Mouse (Mus musculus) kidney, adult 9 months (tissue): ENCODE measurements around the gene Unc13a.
"Not testable (repeated sequence)": the region's sequence is repeated elsewhere in the genome, so short reads cannot be mapped to it uniquely, and the experiment has no call there.

Experiments
- DNase-seq: peaks from one replicate; pipeline ENCODE4 v3.0.0; 2022

The Unc13a gene

DNA sequence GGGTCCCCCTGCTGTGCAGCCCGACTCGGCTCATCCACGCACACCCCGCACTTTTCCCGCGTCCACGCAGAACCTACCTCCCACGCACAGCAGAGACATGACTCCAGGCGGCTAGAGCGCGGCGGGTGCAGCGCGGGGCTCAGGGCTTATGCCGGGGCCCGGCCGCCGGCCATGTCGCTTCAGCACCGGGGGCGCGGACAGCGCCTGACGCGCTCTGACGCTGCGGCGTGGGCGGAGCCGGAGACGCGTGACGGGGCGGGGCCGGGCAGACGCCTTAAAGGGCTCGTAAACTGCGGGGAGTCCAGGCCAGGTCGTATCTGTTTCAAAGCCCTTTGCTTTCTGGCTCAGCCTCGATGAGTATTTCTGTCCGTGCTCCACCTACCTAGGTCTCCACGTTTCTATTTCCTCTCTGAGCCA is at the start of gene Unc13a:
Gene Unc13a, minus strand, starts transcription at position 209 of the 417 bp plus-strand sequence.
- DNase-seq, result peak; percentile 87

DNA sequence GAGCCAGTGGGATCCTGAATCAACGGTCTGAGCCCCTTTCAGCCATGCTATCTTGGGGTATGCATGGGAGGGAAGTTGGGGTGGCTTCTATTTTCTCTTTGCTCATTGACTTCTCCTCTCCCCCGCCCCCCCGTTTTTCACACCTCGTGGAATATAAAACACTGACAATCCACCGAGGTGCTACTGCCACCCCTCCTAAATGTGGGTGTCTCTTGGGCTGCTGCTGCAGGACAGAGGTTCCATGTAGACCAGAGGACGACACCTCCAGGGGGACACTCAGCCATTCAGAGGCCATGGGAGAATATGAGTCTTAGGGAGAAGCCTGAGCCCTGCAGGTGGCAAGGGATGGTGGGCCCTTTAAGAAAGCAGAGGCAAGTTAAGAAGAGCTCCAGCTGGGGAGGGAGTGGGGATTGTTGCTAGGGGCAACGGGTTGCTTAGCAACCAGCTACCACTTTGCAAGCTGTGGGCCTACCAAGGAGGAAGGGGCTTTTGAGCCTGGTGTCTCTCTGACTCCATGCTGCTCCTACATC is 48.4 kb upstream of the Unc13a start:
- DNase-seq, result no peak

DNA sequence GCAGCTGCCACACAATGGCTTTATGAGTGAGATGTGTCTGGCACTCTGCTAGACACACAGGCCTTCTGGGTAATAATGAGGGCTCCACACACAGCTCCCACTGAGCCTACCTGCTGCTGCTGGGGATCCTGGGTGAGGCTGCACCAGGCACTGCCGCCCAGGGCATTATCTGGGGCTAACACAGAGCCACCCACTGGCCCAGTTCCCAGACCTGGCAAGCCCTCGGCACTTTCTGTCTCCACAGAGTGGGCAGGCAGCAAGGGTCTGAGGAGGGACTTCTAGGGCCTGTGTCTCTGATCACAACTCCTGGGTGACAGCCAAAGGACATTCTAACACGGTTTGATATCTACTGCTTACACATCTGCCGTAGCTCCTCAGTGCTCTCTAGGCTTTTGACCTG is 47.7 kb upstream of the Unc13a start:
- DNase-seq, result no peak

DNA sequence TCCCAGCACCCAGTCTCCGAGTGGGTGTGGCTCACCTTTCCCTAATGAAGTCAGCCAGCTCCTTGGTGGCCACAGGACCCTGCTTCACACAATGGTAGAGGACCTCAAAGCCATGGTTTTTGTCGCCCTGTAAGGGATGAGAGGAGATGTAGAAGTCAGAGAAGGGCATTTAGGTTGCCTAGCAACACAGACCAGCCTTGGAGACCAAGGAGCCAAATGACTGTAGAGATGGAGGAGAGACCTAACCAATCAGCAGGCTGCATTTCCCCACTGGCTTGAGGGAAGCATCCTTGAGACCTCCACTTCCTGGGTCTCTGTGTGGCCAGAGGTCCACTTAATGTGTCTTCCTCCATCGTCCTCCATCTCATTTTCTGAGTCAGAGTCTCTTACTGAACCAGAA is 46.7 kb upstream of the Unc13a start:
- DNase-seq, result no peak

DNA sequence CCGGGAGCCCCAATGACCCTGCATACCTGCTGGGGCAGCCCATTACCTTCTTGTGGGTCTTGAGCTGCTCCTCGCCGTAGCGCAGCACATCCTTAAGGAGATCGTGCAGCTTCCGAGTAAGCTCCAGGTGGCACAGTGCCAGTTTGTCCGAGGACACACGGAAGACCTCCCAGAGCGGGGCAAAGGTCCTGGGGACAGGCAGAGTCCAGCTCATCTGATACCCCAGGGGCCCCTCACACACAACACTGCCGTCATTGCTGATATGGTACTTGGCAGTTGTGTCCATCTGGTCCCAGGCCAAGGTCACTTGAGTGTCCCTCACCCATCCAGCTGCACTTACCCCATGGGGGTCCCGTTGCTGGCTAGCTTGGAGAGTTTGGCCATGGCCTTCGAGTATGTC is 45.5 kb upstream of the Unc13a start:
- no peak for DNase-seq

DNA sequence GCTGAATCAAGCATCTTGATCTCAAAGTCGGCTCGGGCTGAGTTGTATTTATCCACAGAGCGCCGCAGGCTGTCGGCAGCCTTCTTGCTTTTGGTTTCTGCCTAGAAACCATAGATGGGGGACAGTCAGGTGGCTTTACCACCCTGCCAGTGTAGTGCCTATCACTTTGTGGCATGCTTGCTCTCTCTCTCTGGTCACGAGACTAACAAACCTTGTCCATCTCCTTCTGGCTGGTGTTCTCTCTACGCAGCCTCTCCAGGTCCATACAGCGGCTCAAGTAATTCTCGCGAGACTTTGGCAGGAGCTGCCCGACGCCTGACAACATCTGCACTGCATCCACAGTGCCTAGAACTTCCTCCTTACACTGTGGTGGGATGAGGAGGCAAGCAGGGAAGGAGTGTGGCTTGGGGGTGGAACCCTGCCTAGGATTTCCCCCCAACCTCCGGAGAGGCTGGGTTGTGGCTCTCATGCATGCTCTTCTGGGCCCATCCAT is 45.0 kb upstream of the Unc13a start:
- DNase-seq, result no peak

DNA sequence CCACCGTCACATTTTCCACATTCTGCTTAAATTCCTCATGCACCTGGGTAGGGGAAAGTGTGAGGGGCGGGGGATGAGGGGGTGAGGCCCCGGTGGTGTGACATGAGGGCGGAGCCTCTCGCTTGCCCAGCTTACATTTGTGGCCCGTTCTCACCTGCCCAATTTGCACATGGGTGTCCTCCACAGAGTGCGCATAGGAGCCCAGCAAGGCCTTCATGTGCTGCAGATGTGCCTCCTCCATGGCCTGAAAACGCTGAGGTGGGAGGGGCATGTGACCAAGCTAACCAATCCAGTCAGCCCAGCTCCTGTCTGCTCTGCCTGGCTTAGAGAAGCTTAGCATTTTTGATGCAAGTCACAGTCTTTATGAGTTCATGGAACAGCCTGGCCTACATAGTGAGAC is 44.0 kb upstream of the Unc13a start:
- no peak for DNase-seq

DNA sequence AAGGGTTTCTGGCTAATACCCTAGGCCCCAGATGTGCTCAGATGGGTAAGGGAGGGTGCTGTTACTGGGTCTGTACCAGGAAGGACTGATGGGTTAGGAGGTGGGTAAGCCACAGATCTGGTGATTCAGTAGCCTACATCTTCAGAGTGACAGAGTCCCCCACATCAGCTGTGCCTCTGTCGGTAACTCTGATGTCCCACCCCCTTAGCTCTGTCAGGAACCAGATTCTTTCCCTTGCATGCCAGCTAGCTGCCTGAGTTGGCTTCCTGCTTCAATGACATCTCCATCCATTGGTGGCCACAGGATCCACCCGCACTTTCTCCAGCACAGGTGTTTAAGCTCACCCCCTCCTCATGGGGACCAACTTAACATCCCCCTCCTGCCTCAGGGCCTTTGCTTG is 40.0 kb upstream of the Unc13a start:
- DNase-seq, result no peak

DNA sequence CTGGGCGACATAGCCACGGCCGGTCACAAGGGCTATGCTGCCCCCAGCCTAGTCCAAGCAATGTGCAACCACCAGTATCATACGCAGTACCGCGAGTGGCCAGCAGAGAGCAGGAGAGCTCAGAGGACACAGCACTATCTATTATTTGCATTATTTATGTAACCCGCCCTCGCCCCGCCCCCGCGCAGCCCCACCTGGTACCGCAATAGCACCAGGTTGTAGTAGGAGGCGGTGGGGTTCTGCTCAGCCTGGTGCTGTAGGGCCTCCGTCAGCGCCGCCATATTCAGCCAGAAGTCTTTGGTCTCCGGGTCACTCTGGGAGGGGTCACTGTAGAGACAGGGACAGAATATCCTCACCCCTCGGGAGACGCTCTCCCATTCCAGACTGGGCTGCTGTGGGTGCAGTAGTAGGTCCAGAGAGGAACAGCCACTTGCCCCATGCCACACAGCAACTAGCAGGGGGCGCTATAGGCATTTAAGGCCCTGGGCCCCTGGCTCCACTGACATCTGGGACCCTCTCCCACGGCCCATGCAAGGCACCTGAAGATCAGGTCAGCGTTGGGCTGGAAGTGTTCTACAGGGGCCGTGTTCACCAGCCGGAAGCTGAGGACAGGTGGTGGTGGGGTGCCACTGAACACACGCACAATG is 38.4 kb upstream of the Unc13a start:
- DNase-seq, result peak; percentile 80

DNA sequence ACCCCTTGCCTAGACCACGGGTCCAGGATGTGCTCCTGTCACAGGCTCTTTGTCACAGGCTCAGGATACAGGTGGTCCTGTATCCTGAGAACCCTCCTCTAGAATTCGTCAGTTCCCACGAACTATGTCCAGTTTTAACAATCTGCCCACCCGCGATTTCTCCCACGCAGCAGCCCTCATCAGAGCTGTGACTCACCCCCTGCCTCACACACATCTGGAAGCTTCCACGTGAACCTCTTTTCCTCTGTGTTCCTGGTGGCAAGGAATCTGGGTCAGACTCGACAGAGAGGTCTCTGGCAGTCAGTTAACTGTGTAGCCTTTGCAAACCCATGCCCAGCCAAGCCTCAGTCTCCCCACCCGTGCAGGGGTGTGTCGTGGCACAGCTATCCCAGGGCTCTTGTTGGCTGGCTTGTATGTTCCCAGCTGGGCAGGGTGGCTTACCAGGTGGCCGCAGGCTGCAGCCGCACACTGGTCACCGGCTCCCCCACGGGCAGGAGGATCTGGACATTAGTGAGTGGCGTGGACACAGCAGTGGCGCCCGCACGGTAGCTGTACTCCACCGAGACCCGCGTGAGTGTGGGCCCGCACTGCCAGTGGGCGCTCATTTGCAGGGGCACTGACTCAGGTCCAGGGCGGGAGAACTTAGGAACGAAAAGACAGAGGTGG is 37.7 kb upstream of the Unc13a start:
- no peak for DNase-seq

DNA sequence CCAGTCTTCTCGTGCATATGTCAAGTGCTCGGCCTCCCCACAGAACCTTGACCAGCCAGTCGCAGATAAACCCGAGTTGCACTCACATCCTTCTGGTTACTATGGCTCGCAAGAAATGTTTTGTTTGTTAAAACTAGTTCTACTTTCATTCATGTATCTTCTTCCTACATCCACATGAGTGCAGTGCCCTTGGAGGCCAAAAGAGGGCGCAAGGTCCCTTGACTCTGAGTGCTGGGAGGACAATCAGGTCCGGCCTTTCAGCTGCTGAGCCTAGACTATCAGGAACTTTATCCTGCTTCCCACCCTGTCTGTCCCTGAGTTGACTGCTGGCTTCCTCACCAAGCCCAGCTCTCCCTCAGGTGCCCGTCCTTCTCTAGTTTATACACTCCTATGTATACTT is 36.3 kb upstream of the Unc13a start:
- peak; percentile 55 for DNase-seq

DNA sequence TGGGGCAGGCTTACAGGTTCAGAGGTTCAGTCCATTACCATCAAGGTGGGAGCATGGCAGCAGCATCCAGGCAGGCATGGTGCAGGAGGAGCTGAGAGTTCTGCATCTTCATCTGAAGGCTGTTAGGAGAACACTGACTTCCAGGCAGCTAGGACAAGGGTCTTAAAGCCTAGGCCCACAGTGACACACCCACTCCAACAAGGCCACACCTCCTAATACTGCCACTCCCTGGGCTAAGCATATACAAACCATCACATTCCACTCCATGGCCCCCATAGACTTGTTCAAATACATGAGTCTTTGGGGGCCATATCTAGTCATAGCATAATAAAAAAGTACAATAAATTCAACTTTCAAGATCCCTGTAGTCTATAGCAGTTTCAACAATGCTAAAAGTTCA is 31.8 kb upstream of the Unc13a start:
- not testable (repeated sequence) for DNase-seq

DNA sequence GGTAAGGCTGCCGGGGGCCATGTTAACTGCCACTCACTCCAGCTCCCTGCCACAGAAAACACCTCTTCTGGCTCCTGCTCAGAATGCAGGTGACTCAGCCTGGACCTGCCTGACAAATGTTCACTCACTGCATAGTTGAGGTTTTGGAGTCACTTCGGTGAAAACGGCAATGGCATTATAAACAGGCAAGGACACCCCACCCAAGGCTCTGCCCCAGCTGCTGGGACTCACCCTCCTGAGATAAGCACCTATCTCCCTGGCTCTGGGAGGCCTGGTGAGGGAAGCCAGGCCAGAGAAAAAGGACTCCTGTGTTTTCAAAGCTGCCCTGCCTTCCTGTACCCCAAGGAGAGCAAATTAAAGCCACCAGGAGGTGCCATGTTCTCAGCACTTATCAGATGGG is 31.4 kb upstream of the Unc13a start:
- no peak for DNase-seq

DNA sequence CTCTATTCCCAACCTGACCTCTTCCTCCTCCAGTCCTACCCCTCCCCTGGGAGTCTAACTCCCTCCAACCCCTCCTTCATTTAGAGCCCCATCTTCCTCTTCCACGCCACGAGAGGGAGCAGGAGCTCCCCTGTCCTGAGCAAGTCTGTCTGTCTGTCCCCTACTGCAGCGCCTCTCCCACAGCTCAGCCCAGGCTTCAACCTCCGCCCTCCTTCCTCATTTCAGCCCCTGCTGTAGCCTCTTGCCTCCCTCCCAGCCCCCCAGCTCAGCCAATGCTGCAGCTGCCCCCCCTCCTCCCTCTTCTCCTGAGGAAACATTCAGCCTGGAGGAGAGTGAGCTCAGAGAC is 30.5 kb upstream of the Unc13a start:
- DNase-seq, result no peak

DNA sequence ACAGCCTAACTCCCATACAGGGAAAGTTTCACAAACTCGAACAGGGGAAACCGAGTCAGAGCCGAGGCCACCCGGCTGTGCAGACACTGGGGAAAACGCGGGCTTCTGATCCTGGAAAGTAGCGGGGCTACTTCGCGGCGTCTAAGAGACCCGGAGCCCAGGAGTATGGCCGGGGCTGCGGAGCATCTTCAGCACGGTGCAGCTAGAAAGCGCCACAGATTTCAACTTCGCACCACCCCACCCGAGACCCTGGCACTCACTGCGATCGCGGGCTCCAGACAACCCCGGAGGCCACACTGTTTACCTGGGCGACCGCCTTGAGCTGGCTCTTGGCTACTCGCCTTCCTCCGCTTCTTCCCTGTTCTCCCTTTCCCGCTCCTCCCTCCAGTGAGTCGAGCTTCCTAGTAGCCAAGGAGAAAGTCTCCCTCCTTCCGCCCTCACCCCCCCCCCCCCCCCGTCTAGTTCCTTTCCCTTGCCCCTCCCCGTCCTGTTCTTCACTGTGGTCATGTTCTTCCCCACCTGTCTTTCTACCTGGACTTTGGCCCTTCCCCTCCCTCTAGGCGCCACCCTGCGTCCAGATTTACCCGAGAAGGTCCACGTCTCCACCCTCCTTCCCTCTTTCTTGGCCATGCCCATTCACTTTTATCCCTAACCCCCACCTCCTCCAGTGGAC is 30.0 kb upstream of the Unc13a start, which contains the start of gene B3gnt3:
Gene B3gnt3, minus strand, starts transcription at position 376 of the 673 bp plus-strand sequence.
- DNase-seq, result no peak

DNA sequence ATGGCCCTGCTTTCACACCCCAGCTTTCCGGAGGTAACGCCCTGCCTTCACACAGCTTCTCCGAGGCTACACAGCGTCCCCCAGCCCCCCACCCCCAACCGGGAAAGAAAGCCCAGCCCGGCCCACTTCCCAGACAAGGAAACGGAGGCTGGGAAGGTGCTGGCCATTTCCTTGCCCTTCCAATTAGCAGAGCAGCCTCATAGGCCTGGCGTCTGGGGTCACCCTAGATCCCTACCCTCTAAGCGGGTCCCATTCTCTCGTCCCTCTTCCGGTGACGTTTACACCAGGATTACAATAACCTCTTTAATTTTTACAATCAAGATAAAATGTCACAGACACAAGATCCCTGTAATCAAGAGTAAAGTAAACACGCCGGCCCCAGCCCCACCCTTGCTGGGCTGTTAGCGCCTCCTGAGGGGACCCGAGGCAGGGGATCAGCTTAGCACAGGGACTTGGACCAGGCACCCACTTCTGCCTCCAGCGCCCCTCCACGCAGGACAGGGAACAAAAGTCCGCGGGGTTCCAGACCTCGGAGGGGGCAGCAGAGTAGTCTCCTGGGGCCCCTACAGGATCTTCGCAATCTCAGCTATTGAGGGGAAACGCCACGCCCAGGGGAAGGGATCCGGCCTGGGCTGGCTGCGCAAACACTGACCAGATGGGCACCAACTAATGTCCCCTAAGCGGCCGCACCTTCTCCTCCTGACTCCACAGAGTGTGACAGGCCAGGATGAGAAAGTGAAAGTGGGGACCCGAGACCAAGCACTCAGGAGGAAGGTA is 29.1 kb upstream of the Unc13a start:
- no peak for DNase-seq

DNA sequence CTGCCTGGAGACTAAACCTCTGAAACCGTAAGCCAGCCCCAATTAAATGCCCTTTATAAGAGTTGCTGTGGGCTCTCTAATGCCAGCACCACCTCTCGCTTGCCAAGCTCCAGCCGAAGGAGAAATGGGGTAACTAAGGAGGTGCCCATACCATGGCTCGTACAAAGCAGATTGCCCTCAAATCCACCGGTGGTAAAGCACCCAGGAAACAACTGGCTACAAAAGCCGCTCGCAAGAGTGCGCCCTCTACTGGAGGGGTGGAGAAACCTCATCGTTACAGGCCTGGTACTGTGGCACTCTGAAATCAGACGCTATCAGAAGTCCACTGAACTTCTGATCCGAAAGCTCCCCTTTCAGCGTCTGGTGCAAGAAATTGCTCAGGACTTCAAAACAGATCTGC is 23.9 kb upstream of the Unc13a start:
- not testable (repeated sequence) for DNase-seq

DNA sequence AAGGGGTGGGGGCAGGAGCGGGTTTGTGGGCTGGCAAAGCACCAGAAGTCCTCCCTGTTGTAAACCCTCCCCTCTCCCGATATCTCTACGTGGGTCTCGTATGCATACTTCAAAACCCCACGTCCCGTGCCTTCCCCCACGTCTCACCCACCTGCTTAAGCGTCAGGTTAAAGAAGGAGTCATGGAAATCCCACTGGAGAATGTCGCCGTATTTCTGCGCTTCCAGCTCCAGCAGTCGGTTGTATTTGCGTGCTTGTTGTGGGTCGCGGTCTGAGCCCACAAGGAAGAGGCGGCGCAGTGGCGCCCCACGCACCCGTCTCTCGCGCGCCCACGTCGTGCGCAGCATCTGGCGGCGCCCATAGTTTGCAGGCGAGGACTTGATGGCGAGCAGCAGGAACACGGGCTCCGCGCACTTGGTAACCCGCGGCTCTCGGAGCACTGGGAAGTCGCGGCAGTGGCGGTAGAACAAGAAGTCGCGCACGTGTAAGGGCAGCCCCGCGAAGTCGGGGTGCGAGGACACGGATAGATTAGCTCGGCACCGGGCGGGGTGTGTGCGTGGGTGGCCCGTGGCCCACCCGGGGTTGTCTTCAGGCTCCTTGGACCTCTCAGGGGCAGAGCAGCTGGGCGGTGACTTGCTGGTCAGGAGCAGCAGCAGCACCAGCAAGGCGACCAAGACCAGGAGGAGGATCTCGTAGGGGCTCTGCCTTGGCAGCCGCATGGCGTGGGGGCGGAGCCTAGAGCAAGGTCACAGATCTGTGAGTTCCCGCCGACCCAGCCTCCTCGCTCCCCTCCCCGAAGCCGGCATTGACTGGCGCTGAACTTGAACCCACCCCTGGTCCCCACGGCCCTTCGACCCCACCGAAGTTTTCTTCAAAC is 21.8 kb upstream of the Unc13a start:
- no peak for DNase-seq

DNA sequence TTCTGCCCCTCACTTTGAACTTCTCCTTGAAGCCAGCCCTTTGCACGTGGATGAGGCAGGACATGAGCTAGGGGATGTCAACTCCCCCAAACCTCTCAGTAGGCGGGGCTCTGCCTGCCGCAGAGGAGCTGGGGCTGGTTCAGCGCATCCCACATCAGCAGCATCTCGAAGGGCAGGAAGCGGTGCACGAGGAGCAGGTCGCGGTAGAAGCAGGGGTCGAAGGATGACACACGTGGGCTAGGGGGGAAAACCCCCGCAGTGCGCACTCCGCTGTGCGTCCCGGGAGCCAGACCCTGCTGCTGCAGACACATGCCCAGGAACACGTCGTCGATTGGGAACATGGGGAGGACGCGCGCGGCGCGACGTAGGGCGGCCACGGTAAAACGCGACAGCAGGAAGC is 21.0 kb upstream of the Unc13a start:
- DNase-seq, result no peak

DNA sequence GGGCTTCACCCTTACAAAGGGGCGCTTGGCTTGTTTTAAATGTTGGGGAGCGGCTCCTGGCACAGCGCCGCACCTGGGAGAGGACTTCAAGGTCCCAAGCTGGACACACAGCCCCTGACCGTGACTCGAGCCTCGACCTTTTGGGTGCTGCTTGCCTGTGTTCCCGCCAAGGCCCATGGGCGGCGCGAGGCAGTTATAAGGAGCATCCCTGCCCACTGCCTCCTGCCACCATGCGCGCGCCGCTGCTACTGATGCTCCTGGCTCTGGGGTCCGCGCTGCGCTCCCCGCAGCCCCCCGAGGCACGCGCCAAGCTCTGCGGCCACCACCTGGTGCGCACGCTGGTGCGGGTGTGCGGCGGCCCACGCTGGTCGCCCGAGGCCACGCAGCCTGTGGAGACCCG is 17.5 kb upstream of the Unc13a start, which contains the start of gene Insl3:
Gene Insl3, plus strand, starts transcription at position 187 of the 400 bp plus-strand sequence.
- DNase-seq, result no peak

DNA sequence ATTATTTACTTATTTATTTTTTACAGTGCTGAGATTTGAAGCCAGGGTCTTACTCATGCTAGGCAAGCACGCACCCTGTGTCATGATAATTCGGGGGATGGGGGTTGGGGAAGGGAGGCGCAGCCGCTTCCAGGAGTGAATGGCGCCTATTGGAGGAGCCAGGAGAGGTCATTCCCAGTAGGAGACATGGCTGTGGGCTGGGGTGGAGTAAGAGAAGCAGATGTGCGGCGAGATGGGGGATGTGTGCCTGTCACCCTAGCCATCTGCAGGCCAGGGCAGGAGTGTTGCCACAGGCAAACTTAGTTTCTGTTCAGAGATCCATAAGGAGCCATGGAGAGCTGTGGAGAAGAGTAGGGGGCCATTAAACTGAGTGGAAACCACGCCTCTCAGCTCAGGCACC is 16.1 kb upstream of the Unc13a start:
- DNase-seq, result no peak

DNA sequence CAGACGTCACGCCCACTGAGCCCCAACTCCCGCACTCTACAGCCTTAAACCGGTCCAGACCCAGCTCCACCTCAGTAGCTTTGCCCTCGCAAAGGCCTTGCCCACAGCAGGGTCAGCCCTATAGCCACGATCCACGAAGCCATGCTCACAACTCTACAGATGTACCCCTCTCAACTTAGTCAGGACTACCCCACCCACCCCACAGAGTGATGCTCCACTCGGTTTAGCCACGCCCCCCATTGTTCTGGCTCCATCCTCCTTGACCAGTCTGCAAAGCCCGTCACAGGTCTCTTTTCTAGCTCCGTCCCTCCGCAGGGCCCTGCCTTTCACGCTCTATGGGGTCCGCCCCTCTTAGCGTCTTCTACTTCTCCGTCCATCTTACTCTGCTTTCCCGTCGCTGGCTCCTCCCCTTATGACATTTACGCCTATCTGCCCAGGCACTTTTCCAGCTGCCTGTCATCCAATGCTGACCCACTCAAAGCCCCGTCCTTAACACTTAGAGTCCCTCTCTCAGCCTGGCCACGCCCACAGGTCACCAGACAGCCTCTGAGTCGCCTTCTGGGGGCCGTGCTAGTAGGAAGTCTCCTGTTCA is 14.7 kb upstream of the Unc13a start:
- no peak for DNase-seq
